Mouse (Mus musculus): ENCODE measurements at regions not wholly inside any gene's neighbourhood (a gene's known extent, or its start where the extent isn't known, plus 50 kb on each side); places are given as distances from the start of the nearest gene placed in this dataset.

- DNase-seq (ENCODE audit: low read depth) = no peak
Measured at GRCm38 (mm10) chr9:14174324-14175040, 100.4 kb upstream of the Sesn3 start.

GRCm38 (mm10) chr9:14175041-14175881 is 99.6 kb upstream of the Sesn3 start:
- DNase-seq (ENCODE audit: low read depth) = no peak

GRCm38 (mm10) chr9:14179777-14180176 is 95.1 kb upstream of the Sesn3 start:
- no peak for DNase-seq (ENCODE audit: low read depth)

- no peak for DNase-seq (ENCODE audit: low read depth)
Measured at GRCm38 (mm10) chr9:14184261-14184660, 90.6 kb upstream of the Sesn3 start.

- DNase-seq (ENCODE audit: low read depth) = no peak
Measured at GRCm38 (mm10) chr9:14185681-14186080, 89.2 kb upstream of the Sesn3 start.

GRCm38 (mm10) chr9:14187753-14188152 is 87.1 kb upstream of the Sesn3 start:
- DNase-seq (ENCODE audit: low read depth) = no peak

GRCm38 (mm10) chr9:14188504-14188903 is 86.4 kb upstream of the Sesn3 start:
- no peak for DNase-seq (ENCODE audit: low read depth)

- DNase-seq (ENCODE audit: low read depth) = no peak
Measured at GRCm38 (mm10) chr9:14190660-14191059, 84.2 kb upstream of the Sesn3 start.

GRCm38 (mm10) chr9:14194748-14195147 is 80.1 kb upstream of the Sesn3 start:
- DNase-seq (ENCODE audit: low read depth) = no peak

GRCm38 (mm10) chr9:14199116-14199515 is 75.8 kb upstream of the Sesn3 start:
- DNase-seq (ENCODE audit: low read depth) = no peak

- DNase-seq (ENCODE audit: low read depth) = no peak
Measured at GRCm38 (mm10) chr9:14199983-14200700, 74.7 kb upstream of the Sesn3 start.

GRCm38 (mm10) chr9:14200852-14201251 is 74.0 kb upstream of the Sesn3 start:
- no peak for DNase-seq (ENCODE audit: low read depth)

GRCm38 (mm10) chr9:14202551-14203306 is 72.1 kb upstream of the Sesn3 start:
- no peak for DNase-seq (ENCODE audit: low read depth)

GRCm38 (mm10) chr9:14203307-14203695 is 71.6 kb upstream of the Sesn3 start:
- DNase-seq (ENCODE audit: low read depth) = no peak

GRCm38 (mm10) chr9:14203768-14204416 is 71.0 kb upstream of the Sesn3 start:
- DNase-seq (ENCODE audit: low read depth) = no peak

GRCm38 (mm10) chr9:14204817-14205216 is 70.0 kb upstream of the Sesn3 start:
- DNase-seq (ENCODE audit: low read depth) = no peak

GRCm38 (mm10) chr9:14206838-14207560 is 67.9 kb upstream of the Sesn3 start:
- no peak for DNase-seq (ENCODE audit: low read depth)

- no peak for DNase-seq (ENCODE audit: low read depth)
Measured at GRCm38 (mm10) chr9:14207561-14207936, 67.3 kb upstream of the Sesn3 start.

- no peak for DNase-seq (ENCODE audit: low read depth)
Measured at GRCm38 (mm10) chr9:14213283-14213682, 61.6 kb upstream of the Sesn3 start.

GRCm38 (mm10) chr9:14215171-14215782 is 59.6 kb upstream of the Sesn3 start:
- DNase-seq (ENCODE audit: low read depth) = no peak
